Mouse (Mus musculus): ENCODE measurements at regions not wholly inside any gene's neighbourhood (a gene's known extent, or its start where the extent isn't known, plus 50 kb on each side); places are given as distances from the start of the nearest gene placed in this dataset.
A peak's percentile ranks its signal among the peaks of the same experiment; 100 is the strongest.

DNA sequence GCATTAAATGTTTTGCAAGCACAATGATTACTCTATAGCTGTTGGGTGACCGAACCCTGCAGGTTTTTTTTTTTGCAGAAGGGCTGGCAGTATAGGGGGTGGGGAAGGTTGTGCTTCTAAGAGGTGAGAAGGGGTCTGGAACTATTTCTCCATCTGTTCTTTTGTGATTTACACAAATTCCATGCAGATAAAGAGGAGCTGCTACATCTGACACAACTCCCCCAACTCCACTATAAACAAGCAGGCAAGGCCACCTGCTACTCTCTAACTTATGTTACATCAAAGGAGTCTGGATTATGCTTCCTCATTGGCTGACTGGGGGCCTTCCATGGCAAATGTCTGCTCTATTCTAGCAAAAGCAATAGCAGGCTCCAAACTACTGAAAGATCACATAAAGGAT lies 299.2 kb upstream of the Flrt2 start:
- ATAC-seq (ENCODE audit: low read depth): no peak
- Histone ChIP-seq H3K4me1 (replicated peaks) (0 out of 2 replicates have a peak, but pooled peaks cover 3% of the 10 kb centered on the region), H3K4me3 (no peak overlapping the region), H3K9me3 (no peaks in the 10 kb centered on the region), H3K27ac (replicated peaks) (no peak overlapping the region), H3K27me3 (no peaks in the 10 kb centered on the region), H3K9ac (no peak overlapping the region), H3K36me3 (no peaks in the 10 kb centered on the region), H3K4me2 (no peak overlapping the region)
- 29% methylated on average over 1 of the region's 1 CpGs for WGBS

- no peak overlapping the region for H3K27ac ChIP-seq (replicated peaks)
- H3K36me3 ChIP-seq: no peaks in the 10 kb centered on the region
- H3K9me3 ChIP-seq: no peaks in the 10 kb centered on the region
- no peak overlapping the region for H3K4me2 ChIP-seq
- no peak for ATAC-seq (ENCODE audit: low read depth)
- WGBS: 84% methylated on average over 2 of the region's 2 CpGs
- 0 out of 2 replicates have a peak, but pooled peaks cover 3% of the 10 kb centered on the region for H3K4me1 ChIP-seq (replicated peaks)
- no peak overlapping the region for H3K9ac ChIP-seq
- no peaks in the 10 kb centered on the region for H3K27me3 ChIP-seq
- no peak overlapping the region for H3K4me3 ChIP-seq
Measured at GRCm38 (mm10) chr12:95394991-95395530, 297.0 kb upstream of the Flrt2 start.

- H3K9me3 ChIP-seq: no peaks in the 10 kb centered on the region
- no peak for ATAC-seq (ENCODE audit: low read depth)
- H3K27ac ChIP-seq (replicated peaks): no peak overlapping the region
- no peaks in the 10 kb centered on the region for H3K4me1 ChIP-seq (replicated peaks)
- 89% methylated on average over 3 of the region's 3 CpGs for WGBS
- no peaks in the 10 kb centered on the region for H3K27me3 ChIP-seq
- H3K9ac ChIP-seq: no peak overlapping the region
- no peaks in the 10 kb centered on the region for H3K36me3 ChIP-seq
- H3K4me2 ChIP-seq: no peak overlapping the region
- no peak overlapping the region for H3K4me3 ChIP-seq
Measured at GRCm38 (mm10) chr12:95420861-95421260, 271.2 kb upstream of the Flrt2 start.

DNA sequence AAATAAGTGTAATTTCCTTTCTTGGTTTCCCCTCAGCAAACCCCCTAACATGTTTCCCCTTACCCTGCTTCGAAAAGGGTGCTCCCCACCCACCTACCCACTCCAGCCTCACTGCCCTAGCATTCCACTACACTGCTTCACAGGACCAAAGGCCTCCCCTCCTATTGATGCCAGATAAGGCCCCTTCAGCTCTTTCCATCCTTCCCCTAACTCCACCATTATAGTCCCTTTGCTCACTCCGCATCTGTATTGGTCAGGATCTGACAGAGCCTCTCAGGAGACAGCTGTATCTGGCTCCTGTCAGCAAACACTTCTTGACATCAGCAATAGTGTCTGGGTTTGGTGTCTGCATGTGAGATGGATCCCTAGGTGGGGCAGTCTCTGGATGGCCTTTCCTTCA lies 267.3 kb upstream of the Flrt2 start:
- ATAC-seq (ENCODE audit: low read depth): no peak
- 74% methylated on average over 2 of the region's 2 CpGs for whole genome bisulfite sequencing
- Histone ChIP-seq H3K4me2 (no peak overlapping the region), H3K36me3 (no peaks in the 10 kb centered on the region), H3K4me3 (no peak overlapping the region), H3K27me3 (no peaks in the 10 kb centered on the region), H3K9me3 (no peaks in the 10 kb centered on the region), H3K9ac (no peak overlapping the region), H3K4me1 (replicated peaks) (no peaks in the 10 kb centered on the region), H3K27ac (replicated peaks) (no peak overlapping the region)

- Histone ChIP-seq H3K36me3 (no peaks in the 10 kb centered on the region), H3K9ac (no peak overlapping the region), H3K27me3 (no peaks in the 10 kb centered on the region), H3K4me3 (no peak overlapping the region), H3K27ac (replicated peaks) (no peak overlapping the region), H3K9me3 (no peaks in the 10 kb centered on the region), H3K4me2 (no peak overlapping the region), H3K4me1 (replicated peaks) (no peaks in the 10 kb centered on the region)
- WGBS: 75% methylated on average over 2 of the region's 2 CpGs
- ATAC-seq (ENCODE audit: low read depth): no peak
Measured at GRCm38 (mm10) chr12:95437226-95437625, 254.8 kb upstream of the Flrt2 start.

DNA sequence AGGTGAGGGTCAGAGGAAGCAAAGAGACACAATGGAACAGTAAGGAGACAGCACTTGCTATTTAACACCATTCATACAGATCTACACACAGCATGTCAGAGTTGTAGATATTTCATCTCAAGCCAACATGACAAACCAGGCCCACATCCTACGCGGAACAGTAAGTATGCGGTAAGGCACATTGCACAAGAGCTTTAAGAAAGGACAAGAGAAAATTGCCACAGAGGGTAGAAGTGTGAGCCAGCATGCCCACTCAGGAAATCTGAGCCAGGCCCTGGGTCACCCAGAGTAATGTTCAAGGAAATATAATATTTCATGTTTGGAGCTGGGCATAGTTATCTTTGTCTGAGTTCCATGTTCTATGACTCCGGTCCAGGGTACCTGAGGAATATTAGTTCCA lies 234.5 kb upstream of the Flrt2 start:
- no peaks in the 10 kb centered on the region for H3K9me3 ChIP-seq
- ATAC-seq (ENCODE audit: low read depth): no peak
- no peaks in the 10 kb centered on the region for H3K27me3 ChIP-seq

DNA sequence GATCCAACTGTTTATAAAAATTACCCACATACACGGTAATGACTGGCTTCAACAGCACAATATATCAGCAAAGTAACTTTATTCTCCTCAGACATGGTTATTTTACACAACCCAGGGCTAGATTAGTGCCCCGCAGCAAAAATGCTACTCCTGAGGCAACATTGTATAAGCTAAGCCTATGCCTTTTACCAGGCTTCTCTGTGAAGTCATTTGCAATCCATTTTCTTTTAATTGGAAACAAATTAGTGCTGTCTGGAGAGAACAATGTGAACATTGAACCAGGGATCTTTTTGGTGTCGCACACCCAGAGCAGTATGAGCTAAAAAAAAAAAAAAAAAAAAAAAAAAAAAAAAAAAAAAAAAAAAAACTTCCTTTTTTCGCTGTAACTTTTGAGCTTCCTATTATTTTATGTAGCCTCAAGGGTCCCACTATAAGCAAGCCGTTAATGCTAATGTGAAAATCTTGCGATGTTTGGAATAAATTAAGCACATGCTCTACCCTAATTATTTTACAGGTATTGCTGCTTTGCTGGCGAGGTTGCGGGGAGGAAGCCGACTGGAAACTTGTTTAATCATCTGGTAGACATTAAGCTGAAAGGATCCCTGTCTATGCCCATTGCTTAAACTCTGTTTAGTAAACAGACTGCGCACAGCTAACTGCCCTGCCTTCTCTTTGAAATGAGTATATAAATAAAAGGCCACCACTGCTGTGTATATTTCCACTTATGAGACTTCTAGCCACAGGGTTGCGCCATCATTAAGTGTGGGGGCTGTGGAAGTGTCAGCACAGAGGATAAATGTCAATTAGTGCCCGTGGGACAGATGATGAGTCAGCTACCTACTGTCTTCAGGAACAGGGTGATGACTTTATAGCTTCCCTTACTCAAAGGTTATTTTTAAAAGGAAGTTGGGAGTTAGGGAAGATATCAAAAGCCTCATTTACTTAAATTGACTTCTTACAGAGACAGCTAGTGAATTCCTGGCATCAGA lies 225.2 kb upstream of the Flrt2 start:
- Histone ChIP-seq H3K9ac (no peak overlapping the region), H3K4me2 (peak overlapping the region; percentile 27), H3K4me1 (replicated peaks) (peaks cover 5% of the 10 kb centered on the region), H3K27ac (replicated peaks) (no peak overlapping the region), H3K27me3 (no peaks in the 10 kb centered on the region), H3K36me3 (no peaks in the 10 kb centered on the region), H3K4me3 (no peak overlapping the region), H3K9me3 (no peaks in the 10 kb centered on the region)
- 35% methylated on average over 12 of the region's 12 CpGs for WGBS
- ATAC-seq (ENCODE audit: low read depth): peak; percentile 19; the same call in 1 of the 2 replicates

More for the DNA sequence above, 234.5 kb upstream of the Flrt2 start:
- Histone ChIP-seq H3K27ac (replicated peaks) (no peak overlapping the region), H3K9ac (no peak overlapping the region), H3K4me3 (no peak overlapping the region), H3K4me1 (replicated peaks) (no peaks in the 10 kb centered on the region), H3K4me2 (no peak overlapping the region), H3K36me3 (no peaks in the 10 kb centered on the region)
- WGBS: 89% methylated on average over 4 of the region's 4 CpGs

GRCm38 (mm10) chr12:95469897-95470296 lies 222.1 kb upstream of the Flrt2 start:
- Histone ChIP-seq H3K4me2 (no peak overlapping the region), H3K27me3 (no peaks in the 10 kb centered on the region), H3K9ac (no peak overlapping the region), H3K4me1 (replicated peaks) (peaks cover 5% of the 10 kb centered on the region), H3K27ac (replicated peaks) (no peak overlapping the region), H3K36me3 (no peaks in the 10 kb centered on the region), H3K4me3 (no peak overlapping the region), H3K9me3 (no peaks in the 10 kb centered on the region)
- WGBS: 78% methylated on average over 6 of the region's 6 CpGs
- ATAC-seq (ENCODE audit: low read depth): no peak

DNA sequence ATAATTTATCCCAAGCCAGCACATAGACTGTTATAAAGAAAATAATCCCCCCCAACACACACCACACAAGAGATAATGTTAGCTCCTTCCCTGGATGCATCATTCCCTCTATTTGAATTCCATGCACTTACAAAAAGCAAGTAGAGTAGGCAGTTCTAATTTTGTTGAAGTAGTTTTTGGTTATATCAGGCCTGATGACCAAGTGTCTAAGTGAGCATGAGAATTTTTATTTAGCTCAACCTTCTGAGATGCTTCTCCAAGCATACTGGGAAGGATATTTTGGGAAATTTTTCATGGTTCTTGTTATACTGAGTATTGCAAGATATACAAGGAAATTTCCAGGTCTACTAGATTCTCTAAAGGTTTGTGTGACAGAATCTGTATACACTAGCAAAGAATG lies 205.5 kb upstream of the Flrt2 start:
- H3K9me3 ChIP-seq: no peaks in the 10 kb centered on the region
- H3K36me3 ChIP-seq: no peaks in the 10 kb centered on the region
- no peaks in the 10 kb centered on the region for H3K4me1 ChIP-seq (replicated peaks)
- no peak for ATAC-seq (ENCODE audit: low read depth)
- no peak overlapping the region for H3K27ac ChIP-seq (replicated peaks)
- no peak overlapping the region for H3K4me2 ChIP-seq
- H3K9ac ChIP-seq: no peak overlapping the region
- H3K4me3 ChIP-seq: no peak overlapping the region
- no peaks in the 10 kb centered on the region for H3K27me3 ChIP-seq

- Histone ChIP-seq H3K9me3 (no peaks in the 10 kb centered on the region), H3K4me3 (no peak overlapping the region), H3K4me2 (no peak overlapping the region), H3K36me3 (no peaks in the 10 kb centered on the region), H3K4me1 (replicated peaks) (no peaks in the 10 kb centered on the region), H3K9ac (no peak overlapping the region), H3K27ac (replicated peaks) (no peak overlapping the region), H3K27me3 (no peaks in the 10 kb centered on the region)
- no peak for ATAC-seq (ENCODE audit: low read depth)
- 72% methylated on average over 3 of the region's 3 CpGs for WGBS
Measured at GRCm38 (mm10) chr12:95488371-95488770, 203.7 kb upstream of the Flrt2 start.

DNA sequence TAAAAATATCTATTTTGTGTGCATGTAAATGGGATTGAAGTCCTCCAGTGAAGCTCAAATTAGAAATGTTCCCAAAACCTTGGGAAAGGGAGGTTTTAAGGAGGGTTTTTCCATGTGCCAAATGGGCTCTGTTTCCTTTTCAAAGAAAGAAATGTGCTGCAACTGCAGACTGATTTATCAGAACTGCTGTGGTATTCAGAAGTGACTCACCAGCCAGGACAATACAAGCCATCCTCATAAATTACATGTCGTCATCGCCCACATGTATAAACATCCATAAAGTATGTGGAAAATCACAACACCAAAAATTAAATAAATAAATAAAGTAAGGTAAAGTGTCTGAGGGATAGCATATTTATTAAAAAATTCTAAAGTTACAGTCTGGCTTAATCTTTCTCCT lies 202.7 kb upstream of the Flrt2 start:
- H3K27ac ChIP-seq (replicated peaks): no peak overlapping the region
- no peaks in the 10 kb centered on the region for H3K27me3 ChIP-seq
- no peak overlapping the region for H3K4me3 ChIP-seq
- WGBS: 87% methylated on average over 2 of the region's 2 CpGs
- H3K9ac ChIP-seq: no peak overlapping the region
- no peak for ATAC-seq (ENCODE audit: low read depth)
- no peak overlapping the region for H3K4me2 ChIP-seq
- no peaks in the 10 kb centered on the region for H3K36me3 ChIP-seq
- H3K4me1 ChIP-seq (replicated peaks): no peaks in the 10 kb centered on the region
- H3K9me3 ChIP-seq: no peaks in the 10 kb centered on the region

DNA sequence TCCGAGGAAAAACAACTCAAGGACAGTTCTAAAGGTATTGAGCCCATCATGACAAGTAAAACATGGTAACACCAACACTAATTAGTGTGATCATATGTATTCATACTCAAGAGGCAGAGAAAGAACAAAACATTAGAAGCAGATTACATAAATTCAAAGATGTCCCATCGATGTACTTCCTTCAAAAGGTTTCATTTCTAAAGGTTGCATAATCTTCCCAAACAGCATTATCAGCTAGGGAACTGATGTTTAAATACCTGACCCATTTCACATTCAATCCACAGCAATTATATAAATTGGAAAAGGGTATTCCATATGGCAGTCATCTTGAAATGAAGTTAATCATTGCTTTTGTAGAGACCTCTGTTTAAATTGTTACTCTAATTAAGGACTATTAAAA lies 202.2 kb upstream of the Flrt2 start:
- no peaks in the 10 kb centered on the region for H3K36me3 ChIP-seq
- WGBS: 84% methylated on average over 2 of the region's 2 CpGs

More for the DNA sequence above, 202.2 kb upstream of the Flrt2 start:
- ATAC-seq (ENCODE audit: low read depth): no peak
- H3K27me3 ChIP-seq: no peaks in the 10 kb centered on the region
- H3K9me3 ChIP-seq: no peaks in the 10 kb centered on the region
- H3K9ac ChIP-seq: no peak overlapping the region
- no peaks in the 10 kb centered on the region for H3K4me1 ChIP-seq (replicated peaks)
- H3K27ac ChIP-seq (replicated peaks): no peak overlapping the region
- H3K4me3 ChIP-seq: no peak overlapping the region
- no peak overlapping the region for H3K4me2 ChIP-seq

Measured in neural tube, embryonic 13.5 days (tissue).